Mouse (Mus musculus) embryonic fibroblast, embryonic 13.5 days (primary cell): Measurements from ENCODE around the gene Adig.

Experiments used
- CTCF ChIP-seq: IDR thresholded peaks from 2 replicates; pipeline ENCODE4 v1.5.1; 2011; ENCODE audit warnings: mild to moderate bottlenecking, control low read depth, low read length, moderate library complexity, borderline replicate concordance; ENCODE audit not compliant: insufficient read depth
- POLR2A ChIP-seq: IDR thresholded peaks from 2 replicates; pipeline ENCODE4 v1.6.1; 2011; ENCODE audit warnings: low read depth, mild to moderate bottlenecking, control low read depth, low read length, moderate library complexity

DNA sequence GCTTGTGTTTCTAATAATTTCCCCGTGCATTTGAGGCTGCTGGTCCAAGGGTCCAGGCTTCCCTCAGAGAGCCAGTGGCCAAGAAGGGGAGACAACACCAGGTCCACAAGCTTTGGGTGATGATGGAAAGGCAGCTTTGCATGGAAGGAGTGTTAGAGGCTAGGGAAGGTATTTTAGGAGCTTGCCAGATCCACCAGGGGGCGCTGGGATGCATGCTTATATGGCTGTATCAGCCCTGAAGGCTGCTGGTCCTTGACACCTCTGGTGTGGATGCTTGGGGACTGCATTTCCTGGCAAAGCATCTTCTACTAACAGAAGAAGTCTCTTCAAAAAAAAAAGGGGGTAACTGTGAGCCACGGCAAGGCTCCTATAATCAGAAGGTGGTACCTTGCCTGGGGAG, 47.7 kb downstream of the Adig start:
- no peak for TF ChIP-seq POLR2A
- TF ChIP-seq CTCF: peak; percentile 58
